ENCODE assay signal across 12 mouse cellular contexts in the genomic region with DNA sequence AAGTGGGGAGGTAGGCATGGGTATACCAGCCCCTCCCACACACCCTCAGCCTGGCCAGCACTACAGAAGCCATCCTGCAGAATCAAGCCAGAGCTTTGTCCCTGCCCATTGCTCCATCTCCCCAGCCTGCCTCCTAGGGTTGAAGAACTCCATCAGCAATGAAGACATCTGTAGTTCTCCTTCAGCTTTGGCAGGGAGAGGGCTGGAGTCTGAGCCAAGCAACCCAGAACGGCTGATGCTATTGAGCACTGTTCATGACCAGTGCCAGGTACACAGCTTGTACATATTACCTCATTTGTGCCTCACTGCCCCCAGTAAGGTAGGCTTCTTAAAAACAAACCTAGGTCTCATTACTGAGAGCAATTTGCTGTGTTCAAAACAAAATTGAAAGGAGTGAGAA.
DNase-seq lines count a peak whose midpoint lies in the region.
"Had no signal": no experiment of that assay in that cellular context is flagged by ENCODE, and none has a peak within 500 bp of the region (broad histone marks: within the 10 kb centered on the region; RNA-seq: fewer than 3 reads in every experiment).

No protein-coding gene starts in this region.

- intact Hi-C loops in left cerebral cortex, postnatal 4 days (cut with DNase I): no loop called here
- intact Hi-C loops in left cerebral cortex, postnatal 14 days (cut with DNase I): no loop called here

- DNase-seq in cerebellum, postnatal 10 days: peak; percentile 75 to 81
- no peak for DNase-seq in cerebellum, adult 9-11 months
- DNase-seq in cerebellum, postnatal 25 days: peak; percentile 17 to 28
- DNase-seq in cerebellum, adult 18-20 months: no peak
- peak; percentile 15 for DNase-seq in left cerebral cortex, postnatal 4 days
- no peak for DNase-seq in left cerebral cortex, postnatal 14 days (ENCODE audit: low spot score in 2 of 2)
- DNase-seq: adrenal gland, adult 8-10 months; adrenal gland, postnatal 14 days; adrenal gland, postnatal 36 days; B cell, adult 2 months; cerebellum, adult 11 months; embryo, embryonic 11 days had no signal

Comparison
In these comparisons a context has a peak if more than half of its experiments do, and no peak if none do; other contexts are left out.
1. DNase-seq: peak in cerebellum, postnatal 10 days (2 of 2), cerebellum, postnatal 25 days (2 of 2) and left cerebral cortex, postnatal 4 days (single experiment); none in cerebellum, adult 9-11 months (single experiment), cerebellum, adult 18-20 months (0 of 2) and left cerebral cortex, postnatal 14 days (0 of 2).